Mouse (Mus musculus) midbrain, embryonic 16.5 days (tissue): ENCODE measurements around the gene Gm10961. TPM values are rescaled to one million over a fixed set of nuclear protein-coding genes. Genes with fewer than 3 reads are reported as not detected.

Experiments
- ATAC-seq: fragments of 200-750 bp; cut with Nextera tagmentation; 2 replicates; pipeline ENCODE4 v1.8.0; 2017; ENCODE audit warnings: moderate TSS enrichment
- H3K27ac ChIP-seq: fragments of 300-500 bp; sonication (generic); 2 replicates; pipeline ENCODE4 v1.5.1; 2014; ENCODE audit warnings: mild to moderate bottlenecking, low read length, mixed read lengths
- H3K27me3 ChIP-seq: fragments of 300-500 bp; sonication (generic); 2 replicates; pipeline ENCODE4 v1.6.1; 2014; ENCODE audit warnings: low read depth, low read length, mixed read lengths; ENCODE audit not compliant: control insufficient read depth, insufficient read depth
- H3K36me3 ChIP-seq: fragments of 300-500 bp; sonication (generic); 2 replicates; pipeline ENCODE4 v1.6.1; 2014; ENCODE audit warnings: mild to moderate bottlenecking, low read length, moderate library complexity, mixed read lengths; ENCODE audit not compliant: control insufficient read depth, insufficient read depth
- H3K4me1 ChIP-seq: fragments of 300-500 bp; sonication (generic); 2 replicates; pipeline ENCODE4 v1.6.1; 2014; ENCODE audit warnings: mild to moderate bottlenecking, low read length, mixed read lengths; ENCODE audit not compliant: control insufficient read depth, insufficient read depth
- H3K4me2 ChIP-seq: fragments of 300-500 bp; sonication (generic); 2 replicates; pipeline ENCODE4 v1.6.1; 2014; ENCODE audit warnings: mild to moderate bottlenecking, low read length, mixed read lengths
- H3K4me3 ChIP-seq: fragments of 300-500 bp; sonication (generic); 2 replicates; pipeline ENCODE4 v1.5.1; 2014; ENCODE audit warnings: low read depth, mild to moderate bottlenecking, low read length, moderate library complexity, mixed read lengths
- H3K9ac ChIP-seq: fragments of 300-500 bp; sonication (generic); 2 replicates; pipeline ENCODE4 v1.6.1; 2014; ENCODE audit warnings: low read depth, low read length, mixed read lengths
- H3K9me3 ChIP-seq: fragments of 300-500 bp; sonication (generic); replicated peaks from 2 replicates; pipeline ENCODE4 v1.6.1; 2014; ENCODE audit warnings: mild to moderate bottlenecking, low read length, mixed read lengths; ENCODE audit not compliant: control insufficient read depth, poor library complexity, severe bottlenecking
- WGBS: fragments of 180-500 bp; shearing (Covaris S2); extraction: QIAGEN DNeasy Blood & Tissue Kit; methylation state at CpG from one replicate; pipeline ENCODE4 v1.1.7; 2014; 5-methylcytosine and 5-hydroxymethylcytosine counted together
- polyA plus RNA-seq: library from polyadenylated mRNA; unstranded; fragments of >200 nt; fragmentation: Nextera tagmentation; extraction: Ambion mirVana; gene quantifications from 2 replicates; pipeline ENCODE4 v1.2.1, GENCODE M21; 2015

The Gm10961 gene
- polyA plus RNA-seq, 1 experiment from 2014 or later, result not detected

DNA sequence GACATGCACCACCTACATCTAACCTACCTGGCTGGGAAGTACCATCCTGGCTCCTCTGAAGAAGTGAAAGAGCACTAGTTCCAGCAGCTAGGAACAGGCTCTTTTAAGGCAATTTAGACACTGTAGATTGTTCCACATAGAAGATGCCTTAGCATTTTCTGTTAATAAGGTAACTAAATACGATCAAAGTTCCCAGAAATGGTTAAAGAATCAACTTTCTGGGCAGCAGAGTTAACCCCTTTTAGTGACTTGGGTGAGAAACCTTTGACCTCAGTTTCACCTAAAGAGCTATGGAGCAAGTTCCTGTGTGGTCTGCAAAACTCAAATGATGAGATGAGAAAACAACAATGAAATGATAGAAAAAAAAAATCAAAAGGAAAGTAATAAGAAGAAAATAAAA is 33.5 kb downstream of the Gm10961 start:
- Histone ChIP-seq H3K4me1 (no peaks in the 10 kb centered on the region), H3K36me3 (peaks cover 50% of the 10 kb centered on the region), H3K27me3 (no peaks in the 10 kb centered on the region), H3K4me3 (no peak overlapping the region), H3K4me2 (no peak overlapping the region), H3K27ac (no peak overlapping the region), H3K9ac (no peak overlapping the region), H3K9me3 (no peaks in the 10 kb centered on the region)
- WGBS, result 91% methylated on average over 1 of the region's 1 CpGs
- no peak for ATAC-seq

- H3K4me2 ChIP-seq, result no peak overlapping the region
- H3K9me3 ChIP-seq, result no peaks in the 10 kb centered on the region
- no peak overlapping the region for H3K9ac ChIP-seq
- H3K4me1 ChIP-seq, result no peaks in the 10 kb centered on the region
- no peaks in the 10 kb centered on the region for H3K27me3 ChIP-seq
- H3K4me3 ChIP-seq, result no peak overlapping the region
- H3K27ac ChIP-seq, result no peak overlapping the region
- H3K36me3 ChIP-seq, result peaks cover 47% of the 10 kb centered on the region
- no peak for ATAC-seq
- 88% methylated on average over 6 of the region's 6 CpGs for WGBS
Observed at GRCm38 (mm10) chr3:107667426-107667825, 36.3 kb downstream of the Gm10961 start.

DNA sequence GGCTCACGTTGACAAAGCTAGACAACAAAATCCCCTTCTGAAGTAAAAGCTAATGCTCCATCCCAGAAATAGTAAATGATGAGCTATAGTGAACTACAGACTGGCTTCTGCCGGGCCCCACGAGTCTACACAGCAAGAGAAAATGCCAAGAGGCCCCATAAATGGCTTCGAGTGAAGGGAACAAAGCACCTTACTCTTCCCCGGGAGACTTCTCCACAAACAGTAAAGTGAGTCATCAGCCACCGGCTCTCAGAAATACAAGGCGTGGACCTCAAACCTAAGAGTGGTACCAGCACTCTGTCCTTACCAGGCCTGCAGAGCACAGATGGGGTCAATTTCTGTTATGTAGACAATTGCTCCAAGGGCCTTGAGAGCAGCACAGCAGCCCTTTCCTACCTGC is 37.7 kb downstream of the Gm10961 start:
- no peak overlapping the region for H3K9ac ChIP-seq
- no peak overlapping the region for H3K4me2 ChIP-seq
- ATAC-seq, result no peak
- H3K36me3 ChIP-seq, result peaks cover 51% of the 10 kb centered on the region
- no peak overlapping the region for H3K4me3 ChIP-seq
- no peaks in the 10 kb centered on the region for H3K9me3 ChIP-seq
- 91% methylated on average over 7 of the region's 7 CpGs for WGBS
- H3K27me3 ChIP-seq, result no peaks in the 10 kb centered on the region
- no peaks in the 10 kb centered on the region for H3K4me1 ChIP-seq
- no peak overlapping the region for H3K27ac ChIP-seq

DNA sequence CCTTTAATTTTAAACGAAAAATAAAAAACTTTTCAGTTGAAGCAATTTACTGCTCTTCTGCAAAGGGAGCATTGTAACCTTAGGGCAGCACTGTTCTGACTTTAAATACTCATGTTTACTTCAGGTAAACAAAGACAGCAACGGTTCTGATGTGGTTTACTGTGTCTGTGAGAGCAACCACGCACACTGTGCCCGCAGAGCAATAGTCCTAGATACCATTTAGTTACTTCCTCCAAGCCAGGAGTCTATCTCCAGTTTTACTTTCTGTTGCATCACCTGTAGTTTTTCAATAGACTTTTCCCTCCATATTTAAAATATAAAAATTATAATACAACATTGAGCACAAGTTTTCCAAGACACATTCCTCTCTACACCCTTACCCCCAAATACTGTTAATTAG is 39.4 kb downstream of the Gm10961 start:
- WGBS, result 92% methylated on average over 4 of the region's 4 CpGs
- Histone ChIP-seq H3K9ac (no peak overlapping the region), H3K27me3 (no peaks in the 10 kb centered on the region), H3K9me3 (no peaks in the 10 kb centered on the region), H3K4me1 (no peaks in the 10 kb centered on the region), H3K36me3 (peaks cover 38% of the 10 kb centered on the region), H3K4me3 (no peak overlapping the region), H3K27ac (no peak overlapping the region), H3K4me2 (no peak overlapping the region)
- no peak for ATAC-seq

DNA sequence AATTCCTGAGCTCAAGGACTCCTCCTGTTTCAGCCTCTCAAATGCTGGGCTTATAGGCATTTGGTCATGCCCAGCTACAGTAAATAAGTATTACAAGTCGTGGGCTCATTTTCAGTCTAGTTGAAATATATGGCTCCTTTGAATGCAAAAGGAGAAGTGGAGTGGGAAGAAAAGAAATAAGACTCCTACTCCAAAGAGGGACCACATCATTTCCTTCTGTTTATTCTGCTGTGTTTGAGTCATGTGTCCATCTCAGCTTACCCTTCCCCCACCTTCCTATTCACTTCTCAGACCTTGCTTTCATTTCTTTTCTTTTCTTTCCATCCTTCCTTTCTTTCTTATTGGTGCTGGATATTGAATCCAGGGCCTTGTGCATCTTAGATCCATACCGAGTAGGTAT is 40.4 kb downstream of the Gm10961 start:
- Histone ChIP-seq H3K27me3 (no peaks in the 10 kb centered on the region), H3K27ac (no peak overlapping the region), H3K4me3 (no peak overlapping the region), H3K4me2 (no peak overlapping the region), H3K4me1 (no peaks in the 10 kb centered on the region), H3K9ac (no peak overlapping the region), H3K36me3 (peaks cover 36% of the 10 kb centered on the region), H3K9me3 (no peaks in the 10 kb centered on the region)
- no peak for ATAC-seq
- 97% methylated on average over 2 of the region's 2 CpGs for WGBS

DNA sequence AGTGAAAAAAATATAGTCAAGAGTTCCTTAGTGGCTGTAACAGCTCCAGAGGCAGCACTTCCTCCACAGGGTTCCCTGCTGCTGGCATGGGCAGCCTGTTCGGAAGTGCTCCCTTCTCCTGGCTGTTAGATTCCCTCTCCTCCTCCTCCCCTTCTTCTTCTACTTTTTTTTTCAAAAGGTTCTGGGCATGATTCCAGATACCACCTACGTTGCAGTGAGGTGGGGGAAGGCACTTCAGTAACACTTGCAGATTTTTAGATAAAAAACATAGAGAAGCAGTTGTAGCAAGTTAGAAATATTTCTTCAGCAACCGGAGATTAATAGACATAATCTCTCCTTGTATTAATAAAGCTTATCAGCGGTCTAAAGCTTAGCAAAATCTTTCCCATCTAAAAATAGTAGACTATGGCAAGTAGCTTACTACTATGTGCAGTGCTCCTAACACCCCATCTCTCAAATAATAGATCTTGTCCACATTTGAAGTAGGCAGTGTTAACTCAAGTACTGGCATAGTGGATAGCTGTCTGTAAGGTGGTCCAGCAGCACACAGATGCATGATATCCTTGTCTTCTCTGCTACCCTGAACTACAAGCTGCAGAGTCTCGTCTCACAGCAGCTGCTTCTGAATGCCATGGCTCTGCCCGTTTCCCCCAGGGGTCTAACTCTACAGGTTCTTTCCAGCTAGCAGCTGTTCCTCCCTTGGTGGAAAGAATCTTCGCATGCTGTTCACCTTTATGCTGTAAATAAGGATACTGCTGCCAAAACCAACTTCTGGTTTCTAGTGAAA is 49.9 kb downstream of the Gm10961 start:
- H3K36me3 ChIP-seq, result no peaks in the 10 kb centered on the region
- peak; percentile 58; the same call in 1 of the 2 replicates for ATAC-seq
- H3K4me1 ChIP-seq, result peaks cover 16% of the 10 kb centered on the region
- no peak overlapping the region for H3K4me3 ChIP-seq
- no peaks in the 10 kb centered on the region for H3K9me3 ChIP-seq
- 34% methylated on average over 7 of the region's 7 CpGs for WGBS
- H3K4me2 ChIP-seq, result no peak overlapping the region
- H3K27ac ChIP-seq, result peak overlapping the region; percentile 23; the same call in 1 of the 2 replicates
- no peak overlapping the region for H3K9ac ChIP-seq
- H3K27me3 ChIP-seq, result no peaks in the 10 kb centered on the region

Other genes starting within 250 kb of the Gm10961 start
- 5.8 and 8.8 TPM in 2 replicates for gene Kcnc4, start 171.8 kb upstream of the Gm10961 start, polyA plus RNA-seq
- gene Slc6a17, start 113.3 kb upstream of the Gm10961 start, polyA plus RNA-seq, result 17.5 and 23.3 TPM in 2 replicates
- not detected in 2 replicates for gene Ubl4b, start 76.2 kb upstream of the Gm10961 start, polyA plus RNA-seq
- gene Alx3, start 36.3 kb upstream of the Gm10961 start, polyA plus RNA-seq, result 1.0 and 1.5 TPM in 2 replicates
- gene Strip1, start 372 bp downstream of the Gm10961 start, polyA plus RNA-seq, result 154 and 160 TPM in 2 replicates
- 112 and 114 TPM in 2 replicates for gene Ahcyl1, start 65.2 kb downstream of the Gm10961 start, polyA plus RNA-seq
- 6.0 and 6.3 TPM in 2 replicates for gene Csf1, start 129.1 kb downstream of the Gm10961 start, polyA plus RNA-seq
- not detected in 2 replicates for gene Eps8l3, start 245.9 kb downstream of the Gm10961 start, polyA plus RNA-seq